Mouse (Mus musculus): ENCODE measurements at regions not wholly inside any gene's neighbourhood (a gene's known extent, or its start where the extent isn't known, plus 50 kb on each side); places are given as distances from the start of the nearest gene placed in this dataset.
A peak's percentile ranks its signal among the peaks of the same experiment; 100 is the strongest.

DNA sequence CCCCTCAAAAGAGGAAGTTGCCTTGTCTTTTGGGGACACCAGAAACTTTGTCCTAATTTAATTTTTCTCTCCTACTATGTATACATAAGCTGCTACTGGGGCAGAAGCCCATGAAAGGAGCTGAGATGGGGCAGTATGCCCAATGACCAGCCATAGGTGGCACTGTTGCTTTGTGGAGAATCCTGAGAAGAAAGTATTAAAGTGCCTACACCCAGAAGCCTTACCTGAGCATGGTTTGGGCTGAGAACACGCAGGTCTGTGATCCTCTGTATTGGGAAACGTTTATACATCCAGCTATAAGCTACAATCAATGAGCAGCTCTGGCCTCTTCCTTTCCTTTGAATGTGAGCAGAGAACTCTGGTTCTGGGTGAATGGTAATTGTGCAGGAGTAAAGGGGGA lies 1088.5 kb downstream of the Jrkl start:
- DNase-seq (ENCODE audit: low spot score in 2 of 2): peak in 1 of 2 experiments; percentile 7

DNA sequence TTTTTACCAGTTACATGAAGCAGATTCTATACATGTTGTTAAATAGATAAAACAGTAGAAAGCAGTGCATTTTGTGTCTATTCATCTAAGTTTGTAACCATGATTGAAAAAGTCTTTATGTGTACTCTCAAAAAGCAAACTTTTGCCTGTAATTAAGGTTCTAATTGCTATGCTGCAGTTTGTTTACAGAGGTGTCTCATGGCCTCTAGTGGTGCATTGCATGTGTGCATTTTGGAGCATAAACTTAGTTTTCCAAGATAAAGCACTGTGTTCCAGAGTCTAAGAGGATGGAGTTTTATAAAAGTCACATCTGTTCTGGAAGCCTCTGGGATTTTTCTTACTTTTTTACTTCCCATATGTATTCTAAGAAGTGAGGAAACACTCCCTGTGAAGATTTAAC lies 1132.3 kb downstream of the Jrkl start:
- no peak for DNase-seq (ENCODE audit: low spot score in 2 of 2)

Data from left cerebral cortex, adult 9 months (tissue).